Mouse (Mus musculus): Measurements from ENCODE around the gene Hoxc5. TPM values are rescaled to one million over a fixed set of nuclear protein-coding genes. Genes with fewer than 3 reads are reported as not detected.

Hoxc5 gene
- polyA plus RNA-seq, 1 experiment from 2014 or later, result not detected

DNA sequence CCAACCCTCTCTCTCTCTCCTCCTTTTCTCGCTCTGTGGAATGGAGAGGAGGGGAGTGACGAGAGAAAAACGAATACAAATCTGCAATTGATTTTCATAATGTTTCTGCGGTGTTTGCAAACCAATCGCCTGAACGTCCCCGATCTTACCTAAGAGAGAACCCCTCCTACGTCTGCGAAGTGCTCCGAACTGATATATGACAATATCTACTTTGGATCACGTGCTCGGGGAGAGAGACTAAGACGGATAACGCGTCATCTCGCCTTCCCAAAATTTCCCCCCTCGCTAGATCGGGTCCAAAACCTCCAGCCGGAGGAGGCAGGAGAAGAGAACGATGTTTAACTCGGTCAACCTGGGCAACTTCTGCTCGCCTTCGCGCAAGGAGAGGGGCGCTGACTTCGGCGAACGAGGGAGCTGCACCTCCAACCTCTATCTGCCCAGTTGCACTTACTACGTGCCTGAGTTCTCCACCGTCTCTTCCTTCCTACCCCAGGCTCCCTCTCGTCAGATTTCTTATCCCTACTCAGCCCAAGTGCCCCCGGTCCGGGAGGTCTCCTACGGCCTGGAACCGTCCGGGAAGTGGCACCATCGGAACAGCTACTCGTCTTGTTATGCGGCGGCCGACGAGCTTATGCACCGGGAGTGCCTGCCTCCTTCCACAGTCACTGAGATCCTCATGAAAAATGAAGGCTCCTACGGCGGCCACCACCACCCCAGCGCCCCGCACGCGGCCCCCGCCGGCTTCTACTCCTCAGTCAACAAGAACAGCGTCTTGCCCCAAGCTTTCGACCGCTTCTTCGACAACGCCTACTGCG is 12.8 kb upstream of the Hoxc5 start, which contains the start of gene Hoxc11:
Gene Hoxc11 (plus strand): TSS at position 236 of the 815 bp plus-strand sequence.
- no peak within 1 kb of the TSS for H3K9ac ChIP-seq (ENCODE audit: low read length)
- DNase-seq (ENCODE audit: low spot score, missing footprints) (peak; percentile 96), ATAC-seq (ENCODE audit: low FRiP score) (no peak)
- H3K9me3 ChIP-seq (ENCODE audit: control insufficient read depth, low read length), result no peaks in the 10 kb centered on the region
- H3K27me3 ChIP-seq (ENCODE audit: control insufficient read depth, insufficient read depth, low read length), result peaks cover 98% of the 10 kb centered on the region
- H3K4me2 ChIP-seq, result no peak within 1 kb of the TSS
- H3K36me3 ChIP-seq (ENCODE audit: control insufficient read depth, insufficient read depth, low read length), result no peaks in the 10 kb centered on the region
- H3K4me1 ChIP-seq (ENCODE audit: control insufficient read depth, insufficient read depth, low read length), result no peaks in the 10 kb centered on the region
- no peak within 1 kb of the TSS for H3K4me3 ChIP-seq (ENCODE audit: low read depth, low read length)
- H3K27ac ChIP-seq (ENCODE audit: low read depth, low read length), result no peak within 1 kb of the TSS
- under 1% methylated on average over 56 of the region's 57 CpGs for WGBS

DNA sequence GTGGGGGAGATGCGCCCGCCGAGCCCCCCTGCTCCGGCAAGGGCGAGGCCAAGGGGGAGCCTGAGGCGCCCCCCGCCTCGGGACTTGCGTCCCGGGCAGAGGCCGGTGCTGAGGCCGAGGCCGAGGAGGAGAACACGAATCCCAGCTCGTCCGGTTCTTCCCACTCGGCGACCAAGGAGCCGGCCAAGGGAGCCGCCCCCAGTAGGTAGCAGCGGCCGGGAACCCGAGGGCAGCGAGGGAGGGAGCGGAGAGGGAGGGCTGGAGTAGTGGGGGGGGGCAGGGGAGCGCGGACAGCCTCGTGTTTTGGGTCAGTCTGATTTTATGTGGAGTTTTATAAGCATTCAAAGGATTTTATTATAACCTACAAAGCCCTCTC is 12.2 kb upstream of the Hoxc5 start:
- Histone ChIP-seq H3K27me3 (ENCODE audit: control insufficient read depth, insufficient read depth, low read length) (peaks cover 98% of the 10 kb centered on the region), H3K27ac (ENCODE audit: low read depth, low read length) (no peak overlapping the region), H3K4me2 (no peak overlapping the region), H3K4me3 (ENCODE audit: low read depth, low read length) (no peak overlapping the region), H3K4me1 (ENCODE audit: control insufficient read depth, insufficient read depth, low read length) (no peaks in the 10 kb centered on the region), H3K36me3 (ENCODE audit: control insufficient read depth, insufficient read depth, low read length) (no peaks in the 10 kb centered on the region), H3K9me3 (ENCODE audit: control insufficient read depth, low read length) (no peaks in the 10 kb centered on the region), H3K9ac (ENCODE audit: low read length) (no peak overlapping the region)
- DNase-seq (ENCODE audit: low spot score, missing footprints), result no peak
- ATAC-seq (ENCODE audit: low FRiP score), result no peak
- under 1% methylated on average over 28 of the region's 28 CpGs for WGBS

- no peak overlapping the region for H3K4me2 ChIP-seq
- 0 out of 2 replicates have a peak, but pooled peaks have one; percentile 40 for ATAC-seq (ENCODE audit: low FRiP score)
Observed at GRCm38 (mm10) chr15:102955833-102956640, 11.2 kb upstream of the Hoxc5 start.

DNA sequence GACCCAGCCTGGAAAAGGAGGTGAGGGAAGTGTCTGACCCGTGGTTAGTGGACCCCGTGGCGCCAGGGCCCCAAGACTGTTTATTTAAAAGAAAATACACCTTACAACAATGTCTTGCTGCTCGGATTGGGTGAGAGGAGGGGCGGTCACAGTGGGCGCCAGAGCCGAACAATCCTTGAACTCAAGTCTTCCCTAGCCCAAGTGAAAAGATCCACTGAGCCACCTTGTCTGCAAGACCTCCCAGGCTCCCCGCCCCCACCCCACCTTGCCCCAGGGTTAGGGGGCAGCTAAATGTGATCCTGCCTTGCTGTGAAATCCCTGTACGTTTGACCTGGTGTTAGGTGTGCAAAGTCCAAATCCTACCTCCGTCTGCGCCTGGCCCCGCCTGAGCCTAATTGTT is 10.3 kb upstream of the Hoxc5 start:
- H3K4me3 ChIP-seq (ENCODE audit: low read depth, low read length), result no peak overlapping the region
- H3K36me3 ChIP-seq (ENCODE audit: control insufficient read depth, insufficient read depth, low read length), result no peaks in the 10 kb centered on the region
- H3K27me3 ChIP-seq (ENCODE audit: control insufficient read depth, insufficient read depth, low read length), result peaks cover 98% of the 10 kb centered on the region
- no peak for ATAC-seq (ENCODE audit: low FRiP score)
- no peak overlapping the region for H3K27ac ChIP-seq (ENCODE audit: low read depth, low read length)
- no peak for DNase-seq (ENCODE audit: low spot score, missing footprints)
- 1% methylated on average over 12 of the region's 12 CpGs for WGBS
- no peak overlapping the region for H3K9ac ChIP-seq (ENCODE audit: low read length)
- H3K4me2 ChIP-seq, result no peak overlapping the region
- H3K9me3 ChIP-seq (ENCODE audit: control insufficient read depth, low read length), result no peaks in the 10 kb centered on the region
- no peaks in the 10 kb centered on the region for H3K4me1 ChIP-seq (ENCODE audit: control insufficient read depth, insufficient read depth, low read length)

More at GRCm38 (mm10) chr15:102955833-102956640, 11.2 kb upstream of the Hoxc5 start:
- Histone ChIP-seq H3K27me3 (ENCODE audit: control insufficient read depth, insufficient read depth, low read length) (peaks cover 98% of the 10 kb centered on the region), H3K4me1 (ENCODE audit: control insufficient read depth, insufficient read depth, low read length) (no peaks in the 10 kb centered on the region), H3K9me3 (ENCODE audit: control insufficient read depth, low read length) (no peaks in the 10 kb centered on the region), H3K36me3 (ENCODE audit: control insufficient read depth, insufficient read depth, low read length) (no peaks in the 10 kb centered on the region), H3K4me3 (ENCODE audit: low read depth, low read length) (no peak overlapping the region), H3K27ac (ENCODE audit: low read depth, low read length) (no peak overlapping the region), H3K9ac (ENCODE audit: low read length) (no peak overlapping the region)
- under 1% methylated on average over 39 of the region's 40 CpGs for WGBS
- peak; percentile 98 for DNase-seq (ENCODE audit: low spot score, missing footprints)

DNA sequence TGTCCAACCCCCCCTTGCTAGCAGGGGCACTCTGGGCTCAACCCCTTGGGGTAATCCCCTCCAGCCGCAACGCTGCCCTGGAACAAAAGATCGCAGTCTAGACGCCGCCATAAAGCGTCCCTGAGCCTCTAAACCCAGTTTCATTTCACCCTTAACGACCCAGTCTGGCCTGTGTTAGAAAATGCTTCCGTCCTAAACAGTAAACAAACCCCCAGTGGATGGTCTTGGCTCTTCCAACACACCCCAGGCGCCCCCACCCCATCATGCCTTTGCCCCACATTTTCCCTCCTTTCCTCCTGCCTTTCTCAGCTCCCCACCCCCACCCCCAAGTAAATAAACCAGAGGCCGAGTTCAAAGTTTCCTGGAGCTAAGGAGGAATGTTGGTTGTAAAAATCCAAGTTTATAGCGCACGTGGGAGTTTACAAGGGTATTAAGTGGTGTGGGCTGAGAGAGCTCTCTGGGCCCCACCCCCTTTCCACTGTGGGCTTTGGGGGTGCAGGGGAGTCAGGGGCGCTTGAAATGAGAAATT is 7.5 kb upstream of the Hoxc5 start:
- Histone ChIP-seq H3K4me1 (ENCODE audit: control insufficient read depth, insufficient read depth, low read length) (no peaks in the 10 kb centered on the region), H3K27ac (ENCODE audit: low read depth, low read length) (no peak overlapping the region), H3K4me2 (no peak overlapping the region), H3K27me3 (ENCODE audit: control insufficient read depth, insufficient read depth, low read length) (peaks cover 97% of the 10 kb centered on the region), H3K36me3 (ENCODE audit: control insufficient read depth, insufficient read depth, low read length) (no peaks in the 10 kb centered on the region), H3K4me3 (ENCODE audit: low read depth, low read length) (no peak overlapping the region), H3K9me3 (ENCODE audit: control insufficient read depth, low read length) (no peaks in the 10 kb centered on the region), H3K9ac (ENCODE audit: low read length) (no peak overlapping the region)
- ATAC-seq (ENCODE audit: low FRiP score) (no peak), DNase-seq (ENCODE audit: low spot score, missing footprints) (no peak)
- WGBS, result under 1% methylated on average over 13 of the region's 13 CpGs

DNA sequence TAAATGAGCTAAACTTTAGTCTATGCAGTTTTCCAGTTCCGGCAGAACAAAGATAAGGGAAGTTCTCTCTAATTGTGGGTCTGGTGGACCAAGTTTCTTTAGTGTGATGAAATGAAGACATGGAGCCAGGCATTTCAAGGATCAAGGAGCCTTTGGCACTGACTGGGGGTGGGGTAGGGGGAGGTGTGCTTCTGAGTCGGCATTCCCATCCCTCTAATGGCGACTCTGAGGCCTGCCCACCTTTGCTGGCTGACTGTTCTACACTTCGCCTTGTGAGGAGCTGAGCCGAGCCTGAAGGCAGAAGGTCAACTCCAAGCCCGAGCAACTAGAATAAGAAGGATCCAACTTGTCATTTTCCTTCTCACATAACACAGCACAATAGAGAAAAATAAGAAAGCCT is 5.5 kb upstream of the Hoxc5 start:
- H3K9me3 ChIP-seq (ENCODE audit: control insufficient read depth, low read length), result no peaks in the 10 kb centered on the region
- H3K9ac ChIP-seq (ENCODE audit: low read length), result no peak overlapping the region
- DNase-seq (ENCODE audit: low spot score, missing footprints) (no peak), ATAC-seq (ENCODE audit: low FRiP score) (no peak)
- H3K36me3 ChIP-seq (ENCODE audit: control insufficient read depth, insufficient read depth, low read length), result no peaks in the 10 kb centered on the region
- no peak overlapping the region for H3K4me3 ChIP-seq (ENCODE audit: low read depth, low read length)
- no peak overlapping the region for H3K4me2 ChIP-seq
- no peaks in the 10 kb centered on the region; the same call in 1 of the 2 replicates for H3K4me1 ChIP-seq (ENCODE audit: control insufficient read depth, insufficient read depth, low read length)
- peaks cover 97% of the 10 kb centered on the region for H3K27me3 ChIP-seq (ENCODE audit: control insufficient read depth, insufficient read depth, low read length)
- H3K27ac ChIP-seq (ENCODE audit: low read depth, low read length), result no peak overlapping the region
- 3% methylated on average over 6 of the region's 6 CpGs for WGBS

GRCm38 (mm10) chr15:102962492-102962891 is 4.8 kb upstream of the Hoxc5 start:
- ATAC-seq (ENCODE audit: low FRiP score), result no peak
- H3K9ac ChIP-seq (ENCODE audit: low read length), result no peak overlapping the region
- no peaks in the 10 kb centered on the region for H3K36me3 ChIP-seq (ENCODE audit: control insufficient read depth, insufficient read depth, low read length)
- DNase-seq (ENCODE audit: low spot score, missing footprints), result peak; percentile 95
- H3K9me3 ChIP-seq (ENCODE audit: control insufficient read depth, low read length), result no peaks in the 10 kb centered on the region
- peaks cover 97% of the 10 kb centered on the region for H3K27me3 ChIP-seq (ENCODE audit: control insufficient read depth, insufficient read depth, low read length)
- H3K4me2 ChIP-seq, result no peak overlapping the region
- no peaks in the 10 kb centered on the region; the same call in 1 of the 2 replicates for H3K4me1 ChIP-seq (ENCODE audit: control insufficient read depth, insufficient read depth, low read length)
- 4% methylated on average over 13 of the region's 13 CpGs for WGBS
- H3K4me3 ChIP-seq (ENCODE audit: low read depth, low read length), result no peak overlapping the region
- H3K27ac ChIP-seq (ENCODE audit: low read depth, low read length), result no peak overlapping the region

- Histone ChIP-seq H3K4me1 (ENCODE audit: control insufficient read depth, insufficient read depth, low read length) (no peaks in the 10 kb centered on the region; the same call in 1 of the 2 replicates), H3K4me2 (no peak overlapping the region), H3K36me3 (ENCODE audit: control insufficient read depth, insufficient read depth, low read length) (no peaks in the 10 kb centered on the region), H3K27me3 (ENCODE audit: control insufficient read depth, insufficient read depth, low read length) (peaks cover 96% of the 10 kb centered on the region), H3K9ac (ENCODE audit: low read length) (no peak overlapping the region), H3K4me3 (ENCODE audit: low read depth, low read length) (no peak overlapping the region), H3K9me3 (ENCODE audit: control insufficient read depth, low read length) (no peaks in the 10 kb centered on the region), H3K27ac (ENCODE audit: low read depth, low read length) (no peak overlapping the region)
- no peak for DNase-seq (ENCODE audit: low spot score, missing footprints)
- no peak for ATAC-seq (ENCODE audit: low FRiP score)
- 2% methylated on average over 8 of the region's 8 CpGs for WGBS
Observed at GRCm38 (mm10) chr15:102963259-102963658, 4.0 kb upstream of the Hoxc5 start.
